Mouse (Mus musculus) ES-E14 (cell line): ENCODE measurements around the gene Ifitm6.

Experiments
- CHD2 ChIP-seq: IDR thresholded peaks from 2 replicates; pipeline ENCODE4 v1.6.1; 2014; ENCODE audit warnings: mild to moderate bottlenecking, low read depth, low read length, inconsistent platforms
- HCFC1 ChIP-seq: IDR thresholded peaks from 2 replicates; pipeline ENCODE4 v1.6.1; 2012; ENCODE audit warnings: low read length, inconsistent platforms, borderline replicate concordance; ENCODE audit not compliant: insufficient read depth
- ZNF384 ChIP-seq: IDR thresholded peaks from 2 replicates; pipeline ENCODE4 v1.6.1; 2012; ENCODE audit warnings: low read depth, low read length, inconsistent platforms

DNA sequence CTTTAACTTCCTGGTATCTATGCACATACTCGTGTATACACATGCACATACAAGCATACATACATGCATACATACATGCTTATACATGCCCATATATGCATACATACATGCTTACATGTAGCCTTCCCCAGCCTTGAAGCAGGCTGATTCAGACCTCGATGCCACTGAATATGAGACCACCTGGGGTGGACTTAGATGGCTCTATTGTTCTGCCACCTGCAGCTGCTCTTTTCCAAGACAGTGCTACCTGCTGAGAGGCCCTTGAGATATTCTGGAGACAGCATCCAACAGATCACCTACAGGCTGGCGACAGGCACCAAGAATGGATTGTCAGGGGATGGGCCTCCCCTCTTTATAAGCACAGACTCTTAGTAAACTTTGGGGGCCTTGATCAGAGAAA lies 12.7 kb upstream of the Ifitm6 start:
- TF ChIP-seq ZNF384 = no peak
- no peak for TF ChIP-seq CHD2
- TF ChIP-seq HCFC1 = no peak
